Mouse (Mus musculus): ENCODE results near the gene Rnaseh2a.

DNA sequence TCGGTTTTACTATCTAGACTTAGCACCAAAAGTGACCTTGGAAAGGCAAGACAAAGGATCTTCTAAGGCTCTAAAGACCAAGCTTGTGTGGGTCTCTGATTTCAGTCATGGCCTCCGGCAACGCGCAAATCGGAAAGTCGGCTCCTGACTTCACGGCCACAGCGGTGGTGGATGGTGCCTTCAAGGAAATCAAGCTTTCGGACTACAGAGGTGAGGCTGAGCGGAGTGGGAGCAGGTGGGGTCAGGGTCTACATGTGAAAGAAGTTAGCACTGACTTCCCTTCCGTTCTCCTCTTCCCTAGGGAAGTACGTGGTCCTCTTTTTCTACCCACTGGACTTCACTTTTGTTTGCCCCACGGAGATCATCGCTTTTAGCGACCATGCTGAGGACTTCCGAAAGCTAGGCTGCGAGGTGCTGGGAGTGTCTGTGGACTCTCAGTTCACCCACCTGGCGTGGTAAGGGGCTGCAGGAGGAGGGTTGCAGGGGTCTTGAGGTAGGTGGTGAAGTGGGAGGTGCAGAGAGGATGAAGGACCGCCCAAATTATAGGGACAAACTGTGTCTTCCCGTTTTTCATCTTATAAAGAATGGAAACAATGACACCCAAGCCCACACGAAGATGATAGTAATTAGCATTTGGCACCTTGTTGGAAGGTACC, 696 bp upstream of the Rnaseh2a start:
- TF ChIP-seq POLR2AphosphoS2 (IDR thresholded peaks at IDR 0.05; ENCODE audit: low read length) (no peak), ELF1 (IDR thresholded peaks at IDR 0.05; ENCODE audit: low read depth, low read length) (no peak), CTCF (IDR thresholded peaks at IDR 0.05 in 2 of 3, conservative IDR thresholded peaks at IDR 0.05 in 1 of 3; ENCODE audit: control insufficient read depth in 1 of 3, insufficient read depth in 1 of 3, low read depth in 2 of 3, low read length in 3 of 3, poor library complexity in 1 of 3, severe bottlenecking in 1 of 3) (no peak), EP300 (IDR thresholded peaks at IDR 0.05; ENCODE audit: low read depth in 1 of 2, low read length in 2 of 2) (no peak), MAZ (IDR thresholded peaks at IDR 0.05; ENCODE audit: low read depth, low read length) (no peak), POLR2AphosphoS5 (IDR thresholded peaks at IDR 0.05; ENCODE audit: borderline replicate concordance, low read depth, low read length) (no peak), POLR2A (IDR thresholded peaks at IDR 0.05; ENCODE audit: control insufficient read depth in 1 of 2, insufficient read depth in 1 of 2, low read depth in 1 of 2, low read length in 2 of 2, poor library complexity in 1 of 2) (no peak), ZC3H11A (IDR thresholded peaks at IDR 0.05; ENCODE audit: low read depth, low read length) (no peak), RAD21 (IDR thresholded peaks at IDR 0.05; ENCODE audit: low read depth, low read length) (no peak)

Data from MEL (cell line).